Comparison of ENCODE assay signal across 8 mouse cellular contexts in the genomic region with DNA sequence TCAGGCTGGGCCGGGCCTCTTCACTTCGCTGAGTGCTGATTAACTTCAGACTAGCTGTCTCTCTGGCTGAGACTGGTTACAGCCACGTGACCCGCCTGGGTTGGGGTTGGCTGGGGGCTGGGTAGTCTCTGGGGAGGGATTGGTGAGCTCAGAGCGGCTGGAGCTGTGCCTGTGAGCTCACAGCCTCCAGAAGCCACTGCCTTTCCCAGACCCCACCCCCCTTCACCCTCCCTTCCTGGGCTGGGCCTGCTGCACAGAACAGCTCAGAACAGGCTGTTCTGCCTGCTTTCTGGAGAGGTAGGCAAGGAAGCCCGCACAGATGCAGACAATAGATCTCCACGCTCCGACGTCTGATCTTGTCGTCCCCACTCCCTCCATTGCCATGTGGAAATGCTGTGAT. TPM values are rescaled to one million over a fixed set of nuclear protein-coding genes. Genes with fewer than 3 reads are reported as not detected.
DNase-seq lines count a peak whose midpoint lies in the region; ATAC-seq and TF ChIP-seq lines count a peak whose summit lies in the region.

No protein-coding gene starts in this region.

- H3K9me3 ChIP-seq in E14TG2a.4 (ENCODE audit: low read length): no peaks in the 10 kb centered on the region
- H3K9me3 ChIP-seq in forebrain, embryonic 15.5 days: no peaks in the 10 kb centered on the region
- no peaks in the 10 kb centered on the region for H3K9me3 ChIP-seq in liver, embryonic 15.5 days (replicated peaks)
- no peaks in the 10 kb centered on the region for H3K9me3 ChIP-seq in neural tube, embryonic 13.5 days

- H3K4me1 ChIP-seq in E14TG2a.4 (replicated peaks; ENCODE audit: low read depth, low read length): peaks cover 27% of the 10 kb centered on the region
- H3K4me1 ChIP-seq in brown adipose tissue, adult 24 weeks (ENCODE audit: control insufficient read depth, insufficient read depth, insufficient read length, low read length): peaks cover 11% of the 10 kb centered on the region; the same call in 1 of the 2 replicates
- peaks cover 32% of the 10 kb centered on the region for H3K4me1 ChIP-seq in forebrain, embryonic 15.5 days
- peaks cover 17% of the 10 kb centered on the region for H3K4me1 ChIP-seq in liver, embryonic 15.5 days (replicated peaks)
- H3K4me1 ChIP-seq in neural tube, embryonic 13.5 days (replicated peaks): peaks cover 64% of the 10 kb centered on the region

- peak; percentile 98 for ATAC-seq in forebrain, embryonic 15.5 days (replicated peaks)
- peak; percentile 92 for ATAC-seq in liver, embryonic 15.5 days (ENCODE audit: insufficient read depth)
- peak; percentile 97 for ATAC-seq in neural tube, embryonic 13.5 days (ENCODE audit: low read depth)

- 2% methylated on average over 10 of the region's 10 CpGs for WGBS in forebrain, embryonic 15.5 days
- 2% methylated on average over 10 of the region's 10 CpGs for WGBS in liver, embryonic 15.5 days (ENCODE audit: insufficient replicate concordance)
- WGBS in neural tube, embryonic 13.5 days: 2% methylated on average over 10 of the region's 10 CpGs

- TF ChIP-seq CTCF in E14TG2a.4 (conservative IDR thresholded peaks at IDR 0.05; ENCODE audit: low read length): no peak

- peak overlapping the region; percentile 25 for H3K9ac ChIP-seq in forebrain, embryonic 15.5 days (replicated peaks)
- no peak overlapping the region for H3K9ac ChIP-seq in liver, embryonic 15.5 days
- H3K9ac ChIP-seq in neural tube, embryonic 13.5 days: peak overlapping the region; percentile 58

- peak overlapping the region; percentile 79 for H3K27ac ChIP-seq in brown adipose tissue, adult 24 weeks (replicated peaks; ENCODE audit: low read depth, low read length)
- peak overlapping the region; percentile 90 for H3K27ac ChIP-seq in forebrain, embryonic 15.5 days (replicated peaks)
- no peak overlapping the region for H3K27ac ChIP-seq in liver, embryonic 15.5 days (replicated peaks)
- H3K27ac ChIP-seq in neural tube, embryonic 13.5 days (replicated peaks): peak overlapping the region; percentile 91

- peaks cover 16% of the 10 kb centered on the region for H3K36me3 ChIP-seq in E14TG2a.4 (ENCODE audit: insufficient read depth, low read length)
- H3K36me3 ChIP-seq in forebrain, embryonic 15.5 days: no peaks in the 10 kb centered on the region
- H3K36me3 ChIP-seq in liver, embryonic 15.5 days (replicated peaks): no peaks in the 10 kb centered on the region
- no peaks in the 10 kb centered on the region for H3K36me3 ChIP-seq in neural tube, embryonic 13.5 days

- intact Hi-C loops in heart, postnatal 10 days (cut with DNase I): no loop called here

- H3K4me2 ChIP-seq in forebrain, embryonic 15.5 days (replicated peaks): peak overlapping the region; percentile 20
- peak overlapping the region; percentile 44 for H3K4me2 ChIP-seq in liver, embryonic 15.5 days
- peak overlapping the region; percentile 41 for H3K4me2 ChIP-seq in neural tube, embryonic 13.5 days

- peak; percentile 96 to 98 for DNase-seq in heart, postnatal 10 days
- peak; percentile 88 for DNase-seq in layer of hippocampus, adult 11-12 months (ENCODE audit: low spot score)
- DNase-seq in thymus, postnatal 10 days (ENCODE audit: low spot score in 2 of 2): peak; percentile 67 to 74

- H3K27me3 ChIP-seq in E14TG2a.4 (ENCODE audit: insufficient read depth, low read length): peaks cover 21% of the 10 kb centered on the region
- H3K27me3 ChIP-seq in forebrain, embryonic 15.5 days: no peaks in the 10 kb centered on the region
- H3K27me3 ChIP-seq in liver, embryonic 15.5 days: no peaks in the 10 kb centered on the region; the same call in 1 of the 2 replicates
- no peaks in the 10 kb centered on the region for H3K27me3 ChIP-seq in neural tube, embryonic 13.5 days

- H3K4me3 ChIP-seq in E14TG2a.4 (replicated peaks; ENCODE audit: low read length): peak overlapping the region; percentile 49
- H3K4me3 ChIP-seq in brown adipose tissue, adult 24 weeks (ENCODE audit: insufficient read depth, low read depth, low read length): peak overlapping the region; percentile 21; the same call in 1 of the 2 replicates
- 0 out of 2 replicates have a peak overlapping the region, but pooled peaks have one; percentile 10 for H3K4me3 ChIP-seq in forebrain, embryonic 15.5 days
- no peak overlapping the region for H3K4me3 ChIP-seq in liver, embryonic 15.5 days (replicated peaks)
- 0 out of 2 replicates have a peak overlapping the region, but pooled peaks have one; percentile 6 for H3K4me3 ChIP-seq in neural tube, embryonic 13.5 days

RNA-seq across cellular contexts. Expression of a gene that starts 13.0 kb away (rescaled TPM):
- polyA plus RNA-seq in brown adipose tissue, adult 24 weeks (2012; ENCODE audit: insufficient read depth, insufficient read length, missing spikeins): 3.6 and 5.6 TPM in 2 replicates
- 6.0 and 6.7 TPM in 2 replicates for polyA plus RNA-seq in forebrain, embryonic 15.5 days (2015; fragmentation: Nextera tagmentation; extraction: Ambion mirVana)
- total RNA-seq in heart, postnatal 10 days (2021): 10 to 100 TPM; 36.8 to 37.0 TPM
- polyA plus RNA-seq in liver, embryonic 15.5 days (2015; fragmentation: Nextera tagmentation; extraction: Ambion mirVana): 4.6 and 5.6 TPM in 2 replicates
- polyA plus RNA-seq in neural tube, embryonic 13.5 days (2015; fragmentation: Nextera tagmentation; extraction: Ambion mirVana): 12.6 and 16.1 TPM in 2 replicates

RNA-seq across cellular contexts. Expression of a gene that starts 44.1 kb away (rescaled TPM):
- 2.9 and 3.5 TPM in 2 replicates for polyA plus RNA-seq in brown adipose tissue, adult 24 weeks (2012; ENCODE audit: insufficient read depth, insufficient read length, missing spikeins)
- 42.8 TPM in 2 replicates for polyA plus RNA-seq in forebrain, embryonic 15.5 days (2015; fragmentation: Nextera tagmentation; extraction: Ambion mirVana)
- total RNA-seq in heart, postnatal 10 days (2021): 10 to 100 TPM; 23.4 to 28.2 TPM
- polyA plus RNA-seq in liver, embryonic 15.5 days (2015; fragmentation: Nextera tagmentation; extraction: Ambion mirVana): 3.9 and 4.0 TPM in 2 replicates
- polyA plus RNA-seq in neural tube, embryonic 13.5 days (2015; fragmentation: Nextera tagmentation; extraction: Ambion mirVana): 33.0 and 37.2 TPM in 2 replicates
